Mouse (Mus musculus): ENCODE data around the gene Rasa2.
"Not testable (repeated sequence)": the region's sequence is repeated elsewhere in the genome, so short reads cannot be mapped to it uniquely, and the experiment has no call there.

The Rasa2 gene

GRCm38 (mm10) chr9:96631389-96632072 is at the start of gene Rasa2:
Gene Rasa2, minus strand, starts transcription at chr9:96631617.
- peak; percentile 65 for DNase-seq (ENCODE audit: low read depth, low spot score)

DNA sequence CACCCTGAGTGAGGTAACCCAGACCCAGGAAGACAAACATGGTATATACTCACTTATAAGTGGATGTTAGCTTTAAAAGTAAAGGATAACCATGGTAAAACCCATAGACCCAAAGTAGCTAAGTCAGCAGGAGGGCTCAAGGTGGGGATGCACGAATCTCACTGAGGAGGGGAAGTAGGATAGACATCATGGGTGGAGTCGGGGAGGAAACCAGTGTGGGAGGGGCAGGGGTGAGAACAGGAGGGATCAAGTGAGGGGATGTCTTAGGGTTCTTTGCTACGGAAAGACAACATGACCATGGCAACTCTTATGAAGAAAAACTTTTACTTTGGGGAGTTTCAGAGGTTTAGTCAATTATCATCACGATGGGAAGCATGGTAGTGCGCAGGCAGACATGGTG is 47.2 kb upstream of the Rasa2 start:
- DNase-seq (ENCODE audit: low read depth, low spot score), result no peak

DNA sequence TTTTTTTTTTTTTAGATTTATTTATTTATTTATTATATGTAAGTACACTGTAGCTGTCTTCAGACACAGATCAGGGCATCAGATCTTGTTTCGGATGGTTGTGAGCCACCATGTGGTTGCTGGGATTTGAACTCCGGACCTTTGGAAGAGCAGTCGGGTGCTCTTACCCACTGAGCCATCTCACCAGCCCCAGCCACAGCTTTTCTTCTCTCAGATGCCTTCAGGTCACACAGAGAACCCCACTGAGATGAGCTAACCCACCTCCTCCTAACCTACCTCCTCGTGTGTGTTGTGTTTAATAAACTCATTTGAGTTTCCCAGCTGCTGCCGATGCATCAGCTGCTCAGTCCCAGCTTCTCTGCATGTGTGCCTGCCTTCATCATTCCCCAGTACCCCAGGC is 46.3 kb upstream of the Rasa2 start:
- not testable (repeated sequence) for DNase-seq (ENCODE audit: low read depth, low spot score)

DNA sequence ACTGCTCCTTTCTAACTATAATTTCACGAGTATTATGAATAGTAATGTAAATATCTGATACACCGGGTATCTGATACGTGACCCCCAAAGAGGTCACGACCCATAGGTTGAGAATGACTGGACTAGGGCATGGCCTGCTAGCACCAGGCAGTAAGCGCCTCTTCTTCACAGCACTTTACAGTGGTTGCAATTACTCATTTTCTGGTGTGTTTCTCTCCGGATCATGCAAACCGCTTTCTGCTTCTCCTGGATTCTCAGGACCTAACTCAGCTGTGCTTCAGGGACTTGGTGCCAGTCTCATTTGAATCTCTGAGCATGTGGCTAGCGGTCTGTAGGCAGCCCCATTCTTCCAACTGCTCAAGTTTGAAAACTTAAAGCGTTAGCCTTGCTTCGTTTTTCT is 45.3 kb upstream of the Rasa2 start:
- DNase-seq (ENCODE audit: low read depth, low spot score), result no peak

GRCm38 (mm10) chr9:96675763-96676640 is 44.6 kb upstream of the Rasa2 start:
- no peak for DNase-seq (ENCODE audit: low read depth, low spot score)

- no peak for DNase-seq (ENCODE audit: low read depth, low spot score)
These were observed 43.8 kb upstream of the Rasa2 start for GRCm38 (mm10) chr9:96675071-96675762.

- DNase-seq (ENCODE audit: low read depth, low spot score), result no peak
These were observed 42.9 kb upstream of the Rasa2 start for GRCm38 (mm10) chr9:96674301-96674700.

DNA sequence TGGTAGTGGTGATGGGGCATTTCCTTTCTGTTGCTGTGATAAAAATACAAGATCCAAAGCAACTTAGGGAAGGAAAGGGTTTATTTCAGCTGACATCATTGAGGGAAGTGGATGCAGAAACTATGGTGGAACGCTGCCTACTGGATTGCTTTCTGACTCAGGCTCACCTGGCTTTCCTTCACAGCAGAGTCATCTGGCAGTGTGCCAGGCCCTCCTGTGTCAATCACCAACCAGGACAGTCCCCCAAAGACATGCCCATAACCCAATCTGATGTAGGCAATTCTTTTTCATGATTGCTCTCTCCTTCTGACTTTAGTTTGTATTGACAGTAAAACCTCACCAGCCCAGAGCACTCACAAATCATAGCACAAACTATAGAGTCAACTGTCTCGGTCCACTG is 41.0 kb upstream of the Rasa2 start:
- DNase-seq (ENCODE audit: low read depth, low spot score), result no peak

DNA sequence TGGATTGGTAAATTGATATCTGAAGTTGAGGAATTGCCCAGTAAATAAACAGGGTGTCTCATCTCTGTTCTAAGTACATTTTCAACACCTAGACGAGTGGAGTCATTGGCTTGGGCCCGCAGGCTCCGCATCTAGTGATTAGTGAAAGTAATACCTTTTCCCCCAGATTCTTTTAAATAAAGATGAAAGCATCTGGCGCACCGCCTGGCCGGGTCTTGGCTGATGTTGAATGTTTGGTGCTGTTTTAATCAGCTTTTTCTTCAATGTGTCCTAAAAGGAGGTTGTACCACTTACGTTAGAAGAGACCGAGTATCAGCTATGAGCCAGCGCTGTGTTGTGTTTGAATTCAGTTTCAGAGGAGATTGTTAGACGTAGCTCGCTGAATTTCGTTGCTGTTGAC is 39.8 kb upstream of the Rasa2 start:
- DNase-seq (ENCODE audit: low read depth, low spot score), result no peak

DNA sequence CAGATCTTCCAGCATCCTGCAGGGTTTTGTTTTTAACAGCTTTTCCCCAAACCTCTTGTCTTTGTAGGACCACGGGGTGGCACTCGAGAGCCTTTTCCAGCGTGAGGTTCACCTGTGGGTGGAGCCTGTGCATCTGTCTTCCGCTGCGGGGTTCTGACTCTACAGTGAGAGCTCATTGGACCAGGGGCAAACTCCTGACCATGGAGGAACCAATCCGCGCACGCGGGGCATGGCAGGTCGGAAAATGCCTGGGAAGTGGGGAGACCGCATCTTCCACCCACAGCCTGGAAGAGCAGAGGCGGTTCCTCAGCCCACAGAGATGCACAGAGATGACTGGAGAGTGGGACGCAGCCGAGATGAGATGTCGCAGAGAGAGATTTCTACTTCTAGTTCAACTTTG is 38.5 kb upstream of the Rasa2 start:
- DNase-seq (ENCODE audit: low read depth, low spot score), result peak; percentile 96

GRCm38 (mm10) chr9:96668628-96669027 is 37.2 kb upstream of the Rasa2 start:
- peak; percentile 55 for DNase-seq (ENCODE audit: low read depth, low spot score)

- DNase-seq (ENCODE audit: low read depth, low spot score), result no peak
These were observed 29.3 kb upstream of the Rasa2 start for GRCm38 (mm10) chr9:96660510-96661244.

DNA sequence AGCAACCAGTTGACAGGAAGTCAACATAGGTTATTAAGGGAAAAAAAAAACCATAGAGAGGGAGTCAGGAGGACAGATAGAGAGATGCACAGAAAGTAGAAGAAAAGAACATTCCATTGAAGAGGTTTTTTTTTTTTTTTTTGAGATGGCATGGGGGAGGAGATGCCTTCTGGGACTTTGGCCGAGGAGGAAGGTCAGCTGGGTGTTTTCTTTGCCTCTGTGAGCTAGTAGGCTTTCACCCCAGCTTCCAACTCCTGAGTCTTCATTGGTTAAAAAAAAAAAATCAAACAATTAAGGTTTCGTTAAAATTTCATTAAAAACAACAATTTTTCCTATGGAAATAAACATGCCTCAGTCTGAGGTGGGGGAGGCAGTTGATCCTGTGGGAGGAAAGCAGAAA is 28.4 kb upstream of the Rasa2 start:
- no peak for DNase-seq (ENCODE audit: low read depth, low spot score)

DNA sequence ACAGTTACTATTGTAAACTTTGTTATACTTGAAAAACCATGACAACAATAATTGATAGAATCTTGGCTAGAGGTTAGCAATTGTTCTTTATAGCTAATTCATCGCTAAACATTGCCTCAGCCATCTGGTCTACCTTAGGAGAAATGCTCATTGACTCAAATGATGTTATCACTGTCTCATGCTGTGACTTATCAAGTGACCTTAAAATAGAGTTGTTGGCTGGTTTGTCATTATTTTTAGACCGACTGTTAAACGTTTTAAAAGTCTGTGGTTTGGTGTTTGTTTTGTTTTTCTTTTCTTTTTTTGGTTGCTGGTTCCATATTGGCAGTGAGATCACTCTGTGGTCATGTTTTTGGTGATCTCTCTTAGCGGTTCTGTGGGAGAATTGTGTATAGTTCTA is 22.1 kb upstream of the Rasa2 start:
- DNase-seq (ENCODE audit: low read depth, low spot score), result no peak

DNA sequence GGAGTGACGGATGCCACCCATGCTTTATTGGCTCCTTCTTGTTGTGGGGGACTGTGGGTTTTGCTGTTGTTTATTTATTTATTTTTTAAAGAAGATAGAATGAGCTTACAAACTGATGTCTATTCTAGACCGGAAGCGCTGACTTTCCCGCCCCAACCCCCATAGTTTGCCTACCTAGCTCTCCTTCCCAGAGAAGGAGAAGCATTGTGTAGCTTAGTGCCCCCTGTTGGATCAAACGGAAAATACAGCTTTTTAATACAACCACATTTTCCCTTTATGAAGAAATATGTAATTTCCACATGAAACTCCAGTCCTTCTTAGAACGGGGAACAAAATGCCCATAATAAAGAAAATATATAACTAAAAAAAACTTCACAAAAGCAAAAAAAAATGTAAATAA is 21.3 kb upstream of the Rasa2 start:
- DNase-seq (ENCODE audit: low read depth, low spot score), result no peak

DNA sequence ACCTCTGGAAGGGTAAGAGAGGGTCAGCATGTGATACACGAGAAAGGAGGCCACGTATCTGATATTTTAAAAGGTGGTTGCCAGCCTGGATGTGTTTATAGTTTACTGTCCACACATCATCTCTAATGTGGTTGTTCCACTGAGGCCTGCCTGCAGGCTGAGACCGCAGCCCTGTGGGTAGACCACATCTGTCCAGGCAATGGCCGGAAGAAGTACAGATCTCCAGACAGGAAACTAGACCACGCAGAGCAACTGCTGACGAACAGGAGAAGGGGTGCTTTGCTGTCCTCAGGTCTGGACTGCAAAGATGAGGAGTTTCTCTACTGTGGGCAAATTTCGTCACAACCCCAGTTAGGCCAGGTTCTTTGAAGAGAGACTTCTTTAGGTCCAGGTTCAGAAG is 19.4 kb upstream of the Rasa2 start:
- DNase-seq (ENCODE audit: low read depth, low spot score), result no peak

- DNase-seq (ENCODE audit: low read depth, low spot score), result no peak
These were observed 18.5 kb upstream of the Rasa2 start for GRCm38 (mm10) chr9:96649924-96650323.

- DNase-seq (ENCODE audit: low read depth, low spot score), result peak; percentile 76
These were observed 17.9 kb upstream of the Rasa2 start for GRCm38 (mm10) chr9:96649362-96649761.

DNA sequence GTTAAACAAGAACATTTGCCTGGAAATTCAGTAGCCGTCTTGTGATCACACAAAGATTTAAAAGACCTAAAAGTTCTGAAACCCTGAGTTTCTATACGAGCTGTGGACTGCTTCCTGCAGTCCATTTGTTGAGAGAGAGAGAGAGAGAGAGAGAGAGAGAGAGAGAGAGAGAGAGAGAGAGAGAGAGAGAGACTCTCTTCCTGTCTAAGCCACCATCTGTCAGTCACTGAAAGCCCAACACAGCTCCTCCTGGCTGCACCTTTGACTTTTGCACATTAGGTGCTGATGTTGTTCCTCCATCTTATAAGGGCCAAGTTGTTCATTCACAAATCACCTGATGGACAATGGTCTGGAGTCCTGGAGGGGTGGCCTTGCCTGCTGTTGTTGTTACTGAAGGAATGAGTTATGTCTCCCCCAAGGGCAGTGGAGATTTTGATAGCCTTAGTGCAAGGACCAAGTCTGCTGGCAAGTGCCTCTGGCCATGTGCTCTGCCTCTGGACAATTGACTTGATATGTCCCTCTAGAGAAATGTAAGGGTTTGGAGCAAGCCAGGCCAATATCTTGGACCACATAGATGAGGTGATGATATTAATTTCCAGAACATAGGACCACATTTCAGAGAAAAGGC is 15.4 kb upstream of the Rasa2 start:
- no peak for DNase-seq (ENCODE audit: low read depth, low spot score)

GRCm38 (mm10) chr9:96644840-96645239 is 13.4 kb upstream of the Rasa2 start:
- no peak for DNase-seq (ENCODE audit: low read depth, low spot score)

GRCm38 (mm10) chr9:96644002-96644401 is 12.6 kb upstream of the Rasa2 start:
- not testable (repeated sequence) for DNase-seq (ENCODE audit: low read depth, low spot score)
